Mouse (Mus musculus): Measurements from ENCODE around the gene Invs.

- TF ChIP-seq SRF (IDR thresholded peaks at IDR 0.05; ENCODE audit: control insufficient read depth, insufficient read length, low read depth), result no peak
- TF ChIP-seq CEBPB (IDR thresholded peaks at IDR 0.05; ENCODE audit: insufficient read depth, poor library complexity, severe bottlenecking), result no peak
- no peak for TF ChIP-seq POLR2AphosphoS2 (IDR thresholded peaks at IDR 0.05; ENCODE audit: insufficient read length, low read depth)
- no peak for TF ChIP-seq POLR2A (IDR thresholded peaks at IDR 0.05; ENCODE audit: insufficient read length, low read depth)
- no peak for TF ChIP-seq MYOG (IDR thresholded peaks at IDR 0.05; ENCODE audit: control insufficient read depth in 1 of 3, insufficient read depth in 1 of 3, insufficient read length in 2 of 3, low read depth in 2 of 3)
- TF ChIP-seq MAX (IDR thresholded peaks at IDR 0.05; ENCODE audit: low read depth), result no peak
- no peak for TF ChIP-seq E2F4 (IDR thresholded peaks at IDR 0.05; ENCODE audit: insufficient read depth)
- TF ChIP-seq MYOD1 (IDR thresholded peaks at IDR 0.05; ENCODE audit: control insufficient read depth in 1 of 3, insufficient read length in 2 of 3, low read depth in 2 of 3), result no peak
- no peak for TF ChIP-seq USF1 (IDR thresholded peaks at IDR 0.05; ENCODE audit: low read depth)
- no peak for TF ChIP-seq TCF12 (IDR thresholded peaks at IDR 0.05; ENCODE audit: insufficient read depth, poor library complexity, severe bottlenecking)
- TF ChIP-seq REST (IDR thresholded peaks at IDR 0.05; ENCODE audit: insufficient read depth, insufficient read length), result no peak
Observed at GRCm38 (mm10) chr4:48418831-48419468, 139.4 kb downstream of the Invs start.
